Mouse (Mus musculus) lung, postnatal 0 days (tissue): ENCODE data around the gene Adgrl2.

Experiments used
- CTCF ChIP-seq: IDR thresholded peaks from 2 replicates; pipeline ENCODE4 v1.5.1; 2016; ENCODE audit warnings: antibody characterized with exemption, mild to moderate bottlenecking
- EP300 ChIP-seq: IDR thresholded peaks from 2 replicates; pipeline ENCODE4 v1.6.1; 2016; ENCODE audit warnings: antibody characterized with exemption, mild to moderate bottlenecking, control low read depth

DNA sequence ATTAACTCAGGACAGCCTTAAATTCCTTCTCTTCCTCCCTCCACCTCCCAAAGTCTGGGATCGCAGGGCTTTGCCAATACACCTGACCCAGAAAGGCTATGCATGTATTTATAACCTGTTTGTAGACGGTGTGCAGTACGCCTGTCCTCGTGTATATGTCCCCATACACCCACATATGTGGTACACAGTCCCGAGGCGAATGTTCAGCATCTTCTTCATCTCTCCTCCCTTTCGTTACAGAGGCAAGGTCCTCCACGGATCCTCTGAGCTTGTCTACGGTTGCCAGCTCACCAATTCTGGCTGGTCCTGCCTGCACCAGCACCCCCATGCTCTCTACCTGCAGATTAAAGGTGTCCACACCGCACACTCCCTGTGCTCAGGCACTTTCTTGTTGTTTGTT, 30.1 kb downstream of the Adgrl2 start:
- TF ChIP-seq CTCF (no peak), EP300 (no peak)
